Mouse (Mus musculus) liver, embryonic 16.5 days (tissue): ENCODE data around the gene Ick. TPM values are rescaled to one million over a fixed set of nuclear protein-coding genes. Genes with fewer than 3 reads are reported as not detected.
A peak's percentile ranks its signal among the peaks of the same experiment; 100 is the strongest.
"Not testable (repeated sequence)": the region's sequence is repeated elsewhere in the genome, so short reads cannot be mapped to it uniquely, and the experiment has no call there.

Source experiments
- ATAC-seq: fragments of 200-750 bp; cut with Nextera tagmentation; 2 replicates; pipeline ENCODE4 v1.8.0; 2017; ENCODE audit warnings: low read depth, mild to moderate bottlenecking, moderate number of reproducible peaks, moderate library complexity
- H3K27ac ChIP-seq: fragments of 300-500 bp; sonication (generic); 2 replicates; pipeline ENCODE4 v1.5.1; 2014; ENCODE audit warnings: mild to moderate bottlenecking, low read length
- H3K27me3 ChIP-seq: fragments of 300-500 bp; sonication (generic); 2 replicates; pipeline ENCODE4 v1.6.1; 2014; ENCODE audit warnings: low read depth, low read length, mixed read lengths; ENCODE audit not compliant: control insufficient read depth, insufficient read depth
- H3K36me3 ChIP-seq: fragments of 300-500 bp; sonication (generic); 2 replicates; pipeline ENCODE4 v1.6.1; 2014; ENCODE audit warnings: mild to moderate bottlenecking; ENCODE audit not compliant: control insufficient read depth, insufficient read depth
- H3K4me1 ChIP-seq: fragments of 300-500 bp; sonication (generic); 2 replicates; pipeline ENCODE4 v1.6.1; 2014; ENCODE audit warnings: low read depth, low read length, mixed read lengths; ENCODE audit not compliant: control insufficient read depth
- H3K4me2 ChIP-seq: fragments of 300-500 bp; sonication (generic); 2 replicates; pipeline ENCODE4 v1.6.1; 2014; ENCODE audit warnings: low read depth, low read length, mixed read lengths
- H3K4me3 ChIP-seq: fragments of 300-500 bp; sonication (generic); 2 replicates; pipeline ENCODE4 v1.5.1; 2014; ENCODE audit warnings: low read depth, mild to moderate bottlenecking, low read length
- H3K9ac ChIP-seq: fragments of 300-500 bp; sonication (generic); 2 replicates; pipeline ENCODE4 v1.6.1; 2014; ENCODE audit warnings: low read depth, low read length
- H3K9me3 ChIP-seq: fragments of 300-500 bp; sonication (generic); replicated peaks from 2 replicates; pipeline ENCODE4 v1.6.1; 2016; ENCODE audit warnings: low read length; ENCODE audit not compliant: control insufficient read depth
- WGBS: fragments of 180-500 bp; shearing (Covaris S2); extraction: QIAGEN DNeasy Blood & Tissue Kit; methylation state at CpG from one replicate; pipeline ENCODE4 v1.1.7; 2014; ENCODE audit not compliant: insufficient replicate concordance; 5-methylcytosine and 5-hydroxymethylcytosine counted together
- polyA plus RNA-seq: library from polyadenylated mRNA; unstranded; fragments of >200 nt; fragmentation: Nextera tagmentation; extraction: Ambion mirVana; gene quantifications from 2 replicates; pipeline ENCODE4 v1.2.1, GENCODE M21; 2015

The Ick gene
- polyA plus RNA-seq, 1 experiment from 2014 or later = 5.5 TPM

DNA sequence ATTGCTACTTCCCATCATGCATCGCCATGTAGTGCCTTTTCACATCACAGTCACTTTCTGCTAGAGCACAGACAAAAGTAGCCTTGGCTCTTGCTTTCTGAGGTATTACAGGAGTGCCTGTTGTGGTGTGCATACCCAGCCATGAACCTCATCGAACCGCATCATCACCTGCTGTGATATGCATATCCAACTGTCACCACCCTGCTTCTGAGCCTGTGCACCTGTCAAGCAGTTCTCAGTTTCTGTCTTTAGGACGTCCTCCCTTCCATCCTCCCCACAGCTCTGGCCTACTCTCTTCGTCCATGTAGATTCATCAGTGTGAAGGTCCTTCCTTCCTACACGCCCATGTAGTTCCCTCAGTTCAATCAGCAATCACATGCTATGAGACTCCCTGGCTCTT lies 39.2 kb downstream of the Ick start:
- Histone ChIP-seq H3K9ac (no peak overlapping the region), H3K9me3 (no peaks in the 10 kb centered on the region), H3K4me1 (no peaks in the 10 kb centered on the region), H3K36me3 (no peaks in the 10 kb centered on the region), H3K4me2 (no peak overlapping the region), H3K27me3 (no peaks in the 10 kb centered on the region), H3K27ac (no peak overlapping the region), H3K4me3 (no peak overlapping the region)
- ATAC-seq = no peak
- 71% methylated on average over 6 of the region's 6 CpGs for WGBS

GRCm38 (mm10) chr9:78149770-78150169 lies 40.8 kb downstream of the Ick start:
- not testable (repeated sequence) for H3K4me2 ChIP-seq, H3K9me3 ChIP-seq, H3K9ac ChIP-seq, H3K27me3 ChIP-seq, H3K36me3 ChIP-seq, H3K4me1 ChIP-seq, H3K4me3 ChIP-seq, ATAC-seq, H3K27ac ChIP-seq
- 57% methylated on average over 2 of the region's 2 CpGs for WGBS

DNA sequence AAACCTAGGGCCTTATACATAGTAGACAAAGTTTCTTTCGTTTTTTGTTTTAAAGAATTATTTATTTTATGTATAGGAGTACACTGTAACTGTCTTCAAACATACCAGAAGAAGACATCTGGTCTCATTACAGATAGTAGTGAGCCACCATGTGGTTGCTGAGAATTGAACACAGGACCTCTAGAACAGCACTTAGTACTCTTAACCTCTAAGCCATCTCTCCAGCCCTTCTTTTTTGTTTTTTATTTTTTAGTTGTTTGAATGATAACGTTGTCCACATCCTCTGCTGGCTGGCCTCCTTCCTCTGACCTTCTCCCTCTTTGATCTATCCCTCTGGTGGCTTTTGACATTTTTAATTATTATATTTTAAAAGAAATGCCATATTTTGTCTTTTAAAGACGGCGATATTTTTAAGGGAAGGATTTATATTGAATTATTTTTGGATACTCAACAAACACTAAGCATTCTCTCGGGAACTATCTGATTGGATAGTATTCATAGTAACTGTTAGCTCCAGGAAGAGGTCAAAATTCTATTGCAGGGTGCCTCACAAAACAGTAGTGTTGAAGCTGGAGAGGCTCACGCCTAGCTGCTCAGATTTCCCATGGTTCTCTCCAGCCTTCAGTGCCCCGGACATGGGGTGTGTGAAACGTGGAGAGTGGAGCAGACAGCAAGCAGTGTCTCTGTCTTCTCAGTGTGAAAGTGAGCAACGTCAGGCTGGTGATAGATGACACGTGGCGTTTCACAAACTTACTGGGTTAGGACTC lies 45.4 kb downstream of the Ick start:
- Histone ChIP-seq H3K4me1 (no peaks in the 10 kb centered on the region), H3K36me3 (no peaks in the 10 kb centered on the region), H3K9ac (no peak overlapping the region), H3K4me2 (no peak overlapping the region), H3K27ac (no peak overlapping the region), H3K27me3 (no peaks in the 10 kb centered on the region), H3K4me3 (no peak overlapping the region), H3K9me3 (no peaks in the 10 kb centered on the region)
- no peak for ATAC-seq
- WGBS = 67% methylated on average over 11 of the region's 11 CpGs

GRCm38 (mm10) chr9:78157221-78157620 lies 48.2 kb downstream of the Ick start:
- no peak overlapping the region for H3K9ac ChIP-seq
- WGBS = 69% methylated on average over 1 of the region's 1 CpGs
- no peaks in the 10 kb centered on the region for H3K27me3 ChIP-seq
- no peak overlapping the region for H3K4me3 ChIP-seq
- H3K4me1 ChIP-seq = no peaks in the 10 kb centered on the region
- H3K27ac ChIP-seq = no peak overlapping the region
- H3K36me3 ChIP-seq = peaks cover 4% of the 10 kb centered on the region; the same call in 1 of the 2 replicates
- H3K9me3 ChIP-seq = no peaks in the 10 kb centered on the region
- H3K4me2 ChIP-seq = no peak overlapping the region
- no peak for ATAC-seq

DNA sequence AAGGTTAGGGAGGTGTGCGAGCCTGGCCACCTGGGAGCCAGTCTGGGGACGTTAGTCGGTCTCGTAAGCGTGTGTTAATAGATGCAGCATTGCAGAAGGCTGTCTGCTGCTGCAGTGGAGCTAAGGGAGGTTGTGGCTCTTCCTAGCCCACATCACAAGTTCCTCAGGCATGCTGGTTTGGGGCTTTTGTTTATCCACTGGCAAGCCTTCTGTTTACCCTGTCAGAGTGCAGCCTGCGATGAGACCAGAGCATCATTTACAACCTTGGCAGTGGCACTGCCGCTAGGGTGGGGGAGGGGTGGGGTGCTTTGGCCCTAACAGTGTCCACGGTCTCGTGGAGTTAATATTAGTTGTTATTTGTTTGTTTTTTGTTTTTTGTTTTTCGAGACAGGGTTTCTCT lies 54.3 kb downstream of the Ick start:
- no peak overlapping the region for H3K27ac ChIP-seq
- no peak for ATAC-seq
- WGBS = 78% methylated on average over 10 of the region's 10 CpGs

DNA sequence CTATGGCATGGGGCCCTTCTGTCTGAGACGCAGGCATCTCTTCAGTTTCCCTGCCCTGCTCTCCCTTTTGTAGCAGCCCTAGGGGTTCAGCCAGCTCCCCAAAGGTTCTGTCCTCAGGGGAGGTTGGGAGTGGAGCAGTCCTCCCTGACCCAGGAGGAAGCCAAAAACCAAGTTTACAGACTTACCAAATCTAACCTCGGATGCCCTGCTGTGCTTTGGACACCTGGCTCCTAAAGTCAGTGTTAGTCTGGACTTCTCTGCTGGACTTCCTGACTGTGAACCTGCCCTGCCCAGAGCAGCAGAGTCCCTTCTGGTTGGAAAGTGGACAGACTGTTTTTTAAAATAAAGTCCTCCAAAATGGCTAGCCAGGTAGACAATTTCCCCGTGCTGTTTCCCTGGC lies 55.7 kb downstream of the Ick start:
- Histone ChIP-seq H3K4me3 (no peak overlapping the region), H3K4me2 (no peak overlapping the region), H3K9ac (no peak overlapping the region), H3K27ac (no peak overlapping the region), H3K27me3 (no peaks in the 10 kb centered on the region), H3K4me1 (peaks cover 10% of the 10 kb centered on the region), H3K9me3 (no peaks in the 10 kb centered on the region), H3K36me3 (peaks cover 4% of the 10 kb centered on the region; the same call in 1 of the 2 replicates)
- 83% methylated on average over 3 of the region's 3 CpGs for WGBS
- no peak for ATAC-seq

More for the DNA sequence above, 54.3 kb downstream of the Ick start:
- Histone ChIP-seq H3K9ac (no peak overlapping the region), H3K9me3 (no peaks in the 10 kb centered on the region), H3K36me3 (peaks cover 4% of the 10 kb centered on the region; the same call in 1 of the 2 replicates), H3K4me1 (peaks cover 10% of the 10 kb centered on the region), H3K4me3 (no peak overlapping the region), H3K27me3 (no peaks in the 10 kb centered on the region), H3K4me2 (no peak overlapping the region)

- no peaks in the 10 kb centered on the region for H3K9me3 ChIP-seq
- no peak overlapping the region for H3K27ac ChIP-seq
- H3K4me2 ChIP-seq = no peak overlapping the region
- no peak overlapping the region for H3K4me3 ChIP-seq
- H3K36me3 ChIP-seq = peaks cover 4% of the 10 kb centered on the region; the same call in 1 of the 2 replicates
- H3K4me1 ChIP-seq = peaks cover 10% of the 10 kb centered on the region
- peak; percentile 67 for ATAC-seq
- H3K9ac ChIP-seq = no peak overlapping the region
- no peaks in the 10 kb centered on the region for H3K27me3 ChIP-seq
- 63% methylated on average over 6 of the region's 6 CpGs for WGBS
Observed at GRCm38 (mm10) chr9:78165454-78165853, 56.5 kb downstream of the Ick start.

DNA sequence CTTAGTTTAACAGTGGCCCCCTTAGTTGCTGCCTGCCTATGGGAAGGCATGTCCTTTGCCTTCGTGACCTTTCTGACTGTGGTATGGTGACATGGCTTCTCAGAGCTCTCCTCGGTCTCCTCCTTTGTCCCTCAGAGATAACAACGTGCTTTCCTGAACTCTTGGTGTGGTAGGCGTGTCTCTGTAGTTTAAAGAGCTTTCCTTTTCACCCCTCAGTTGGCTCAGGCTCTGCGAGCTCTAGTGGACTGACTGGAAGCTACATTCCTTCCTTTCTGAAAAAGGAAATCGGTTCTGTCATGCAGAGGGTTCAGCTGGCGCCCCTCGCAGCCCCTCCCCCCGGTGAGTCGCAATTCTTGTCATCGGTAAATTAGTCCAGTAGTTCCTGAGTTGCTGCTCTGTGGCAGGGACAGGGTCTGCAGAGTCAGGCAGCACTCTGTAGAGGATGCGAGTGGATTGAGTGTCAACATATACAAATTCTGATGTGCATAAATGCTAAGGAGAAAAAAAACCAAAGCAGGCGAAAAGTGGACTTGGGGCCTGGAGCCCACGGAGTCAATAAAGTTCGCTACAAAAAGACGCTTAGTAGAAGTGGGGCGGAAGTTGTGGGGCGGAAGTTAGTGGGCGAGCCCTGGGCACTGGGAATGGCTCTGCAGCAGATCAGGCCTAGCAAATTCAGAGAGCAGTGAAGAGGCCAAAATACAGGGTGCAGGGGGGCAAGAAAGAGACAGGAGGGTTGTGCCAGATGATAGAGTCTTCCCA lies 57.9 kb downstream of the Ick start:
- Histone ChIP-seq H3K4me3 (no peak overlapping the region), H3K27ac (no peak overlapping the region), H3K27me3 (no peaks in the 10 kb centered on the region), H3K4me2 (peak overlapping the region; percentile 32; the same call in 1 of the 2 replicates), H3K36me3 (no peaks in the 10 kb centered on the region), H3K4me1 (peaks cover 10% of the 10 kb centered on the region), H3K9me3 (no peaks in the 10 kb centered on the region), H3K9ac (no peak overlapping the region)
- WGBS = 50% methylated on average over 19 of the region's 19 CpGs
- peak; percentile 72 for ATAC-seq

DNA sequence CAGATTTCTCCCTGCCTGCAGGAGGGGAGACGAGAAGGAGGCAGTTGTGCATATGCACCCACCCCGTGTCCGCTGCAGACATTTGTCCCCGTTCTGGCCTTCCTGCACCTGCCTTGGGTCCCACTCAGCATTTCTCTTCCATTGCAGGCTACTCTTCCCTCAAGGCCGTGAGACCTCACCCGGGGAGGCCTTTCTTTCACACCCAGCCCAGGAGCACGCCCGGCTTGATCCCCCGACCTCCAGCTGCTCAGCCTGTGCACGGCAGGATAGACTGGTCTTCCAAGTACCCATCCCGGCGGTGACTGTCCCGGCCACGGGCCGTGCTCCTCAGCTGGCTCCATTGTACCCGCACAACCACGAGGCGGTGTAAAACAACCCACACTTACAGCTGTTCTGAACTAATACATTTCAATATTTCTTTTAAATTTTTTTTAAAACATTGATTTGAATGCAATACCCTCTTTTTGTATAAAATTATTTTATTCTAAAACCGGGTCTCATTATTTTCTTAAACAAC lies 58.5 kb downstream of the Ick start:
- H3K4me1 ChIP-seq = peaks cover 10% of the 10 kb centered on the region
- H3K36me3 ChIP-seq = no peaks in the 10 kb centered on the region
- H3K27ac ChIP-seq = no peak overlapping the region
- no peak overlapping the region for H3K9ac ChIP-seq
- H3K4me2 ChIP-seq = no peak overlapping the region
- ATAC-seq = no peak
- H3K9me3 ChIP-seq = no peaks in the 10 kb centered on the region
- H3K27me3 ChIP-seq = no peaks in the 10 kb centered on the region
- no peak overlapping the region for H3K4me3 ChIP-seq
- WGBS = 83% methylated on average over 19 of the region's 19 CpGs
